In the genomic region with DNA sequence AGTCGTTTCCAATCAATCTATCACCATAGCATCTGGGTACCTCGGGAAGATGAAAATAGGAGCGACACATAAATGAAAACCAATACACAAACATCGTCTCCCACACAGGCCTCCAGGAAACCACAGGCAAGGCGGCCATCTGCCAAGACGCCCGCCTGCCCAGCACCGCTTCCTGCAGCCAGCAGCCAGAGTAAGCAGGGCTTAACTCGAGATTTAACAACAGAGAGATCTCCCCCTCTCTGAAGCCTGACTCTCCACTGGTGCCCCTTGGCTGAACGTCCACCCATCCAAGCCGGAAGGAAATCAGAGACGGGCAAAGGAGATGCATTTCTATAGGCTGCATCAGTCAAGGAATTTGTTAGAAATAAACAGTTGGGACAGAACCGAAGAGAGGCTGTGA, we compare ENCODE assay signal across 8 mouse cellular contexts. TPM values are rescaled to one million over a fixed set of nuclear protein-coding genes. Genes with fewer than 3 reads are reported as not detected.
A peak's percentile ranks its signal among the peaks of the same experiment; 100 is the strongest.
DNase-seq lines count a peak whose midpoint lies in the region; ATAC-seq and TF ChIP-seq lines count a peak whose summit lies in the region.

No protein-coding gene starts in this region.

- H3K9ac ChIP-seq in hindbrain, embryonic 11.5 days (ENCODE audit: low read depth, low read length), result no peak overlapping the region
- no peak overlapping the region for H3K9ac ChIP-seq in heart, embryonic 15.5 days

- 64% methylated on average over 13 of the region's 13 CpGs for WGBS in hindbrain, embryonic 10.5 days
- WGBS in hindbrain, embryonic 11.5 days, result 64% methylated on average over 13 of the region's 13 CpGs
- WGBS in heart, embryonic 15.5 days, result 42% methylated on average over 13 of the region's 13 CpGs

- no peak for ATAC-seq in hindbrain, embryonic 11.5 days (ENCODE audit: low FRiP score)
- no peak for ATAC-seq in heart, embryonic 15.5 days (replicated peaks; ENCODE audit: insufficient number of reproducible peaks, insufficient read depth, low FRiP score, low read depth)

- no peak overlapping the region for H3K4me2 ChIP-seq in hindbrain, embryonic 11.5 days (replicated peaks; ENCODE audit: low read depth, low read length)
- H3K4me2 ChIP-seq in heart, embryonic 15.5 days, result peak overlapping the region; percentile 25; the same call in 1 of the 2 replicates

- no peak for TF ChIP-seq CTCF in bone marrow macrophage, adult 2 months (IDR thresholded peaks at IDR 0.05; ENCODE audit: low read depth, low read length)

- peaks cover 7% of the 10 kb centered on the region; the same call in 1 of the 2 replicates for H3K36me3 ChIP-seq in hindbrain, embryonic 10.5 days
- H3K36me3 ChIP-seq in hindbrain, embryonic 11.5 days (ENCODE audit: control insufficient read depth, insufficient read depth, low read length), result no peaks in the 10 kb centered on the region
- H3K36me3 ChIP-seq in heart, embryonic 15.5 days, result no peaks in the 10 kb centered on the region; the same call in 1 of the 2 replicates

- DNase-seq in hindbrain, embryonic 10.5 days (ENCODE audit: low spot score), result no peak
- DNase-seq in hindbrain, embryonic 11.5 days (ENCODE audit: low spot score), result no peak
- DNase-seq in lung, postnatal 14 days, result peak; percentile 35
- DNase-seq in testis, postnatal 10 days (ENCODE audit: low spot score), result no peak
- DNase-seq in ovary, adult 18-20 months (ENCODE audit: low spot score), result no peak
- DNase-seq in retina, postnatal 1 day, result no peak

- peaks cover 36% of the 10 kb centered on the region for H3K4me1 ChIP-seq in hindbrain, embryonic 10.5 days (replicated peaks)
- peaks cover 2% of the 10 kb centered on the region; the same call in 1 of the 2 replicates for H3K4me1 ChIP-seq in hindbrain, embryonic 11.5 days (replicated peaks; ENCODE audit: control insufficient read depth, insufficient read depth, low read length)
- H3K4me1 ChIP-seq in bone marrow macrophage, adult 2 months (ENCODE audit: control insufficient read depth, insufficient read depth, low read length), result peaks cover 60% of the 10 kb centered on the region
- peaks cover 25% of the 10 kb centered on the region for H3K4me1 ChIP-seq in heart, embryonic 15.5 days (replicated peaks)

- peak overlapping the region; percentile 67 for H3K27ac ChIP-seq in hindbrain, embryonic 10.5 days
- no peak overlapping the region for H3K27ac ChIP-seq in hindbrain, embryonic 11.5 days (ENCODE audit: low read depth, low read length)
- H3K27ac ChIP-seq in bone marrow macrophage, adult 2 months (ENCODE audit: insufficient read depth, low read depth, low read length), result peak overlapping the region; percentile 66
- peak overlapping the region; percentile 41 for H3K27ac ChIP-seq in heart, embryonic 15.5 days

- no peak for TF ChIP-seq POLR2A in bone marrow macrophage, adult 2 months (IDR thresholded peaks at IDR 0.05; ENCODE audit: borderline replicate concordance, low read depth, low read length)

- H3K27me3 ChIP-seq in hindbrain, embryonic 10.5 days (ENCODE audit: insufficient read depth, poor library complexity, severe bottlenecking), result peaks cover 17% of the 10 kb centered on the region
- no peaks in the 10 kb centered on the region for H3K27me3 ChIP-seq in hindbrain, embryonic 11.5 days (ENCODE audit: control insufficient read depth, insufficient read depth, low read length)
- H3K27me3 ChIP-seq in heart, embryonic 15.5 days, result no peaks in the 10 kb centered on the region

- H3K4me3 ChIP-seq in hindbrain, embryonic 10.5 days, result no peak overlapping the region
- H3K4me3 ChIP-seq in hindbrain, embryonic 11.5 days (ENCODE audit: low read depth, low read length), result no peak overlapping the region
- no peak overlapping the region for H3K4me3 ChIP-seq in bone marrow macrophage, adult 2 months (ENCODE audit: insufficient read depth, low read length)
- no peak overlapping the region for H3K4me3 ChIP-seq in heart, embryonic 15.5 days

- peaks cover 17% of the 10 kb centered on the region for H3K9me3 ChIP-seq in hindbrain, embryonic 10.5 days
- no peaks in the 10 kb centered on the region for H3K9me3 ChIP-seq in hindbrain, embryonic 11.5 days (ENCODE audit: control insufficient read depth, low read length)
- H3K9me3 ChIP-seq in heart, embryonic 15.5 days (replicated peaks), result no peaks in the 10 kb centered on the region

RNA-seq across cellular contexts. Expression of a gene that starts 21.1 kb away (rescaled TPM):
- polyA plus RNA-seq in hindbrain, embryonic 10.5 days (2016; fragmentation: Nextera tagmentation; extraction: Ambion mirVana), result 3.7 and 4.1 TPM in 2 replicates
- 3.8 and 5.3 TPM in 2 replicates for polyA plus RNA-seq in hindbrain, embryonic 11.5 days (2014; fragmentation: Nextera tagmentation; extraction: Ambion mirVana)
- 87.4 and 93.7 TPM in 2 replicates for polyA plus RNA-seq in bone marrow macrophage, adult 2 months (2012; ENCODE audit: insufficient read depth, insufficient read length, missing spikeins)
- 5.1 and 6.6 TPM in 2 replicates for polyA plus RNA-seq in heart, embryonic 15.5 days (2015; fragmentation: Nextera tagmentation; extraction: Ambion mirVana)

Comparison
In these comparisons a context has a peak if more than half of its experiments do, and no peak if none do; other contexts are left out.
1. RNA of a gene that starts 21.1 kb away (polyA plus RNA-seq): 87.4 to 93.7 TPM in bone marrow macrophage, adult 2 months; 3.8 to 5.3 TPM in hindbrain, embryonic 11.5 days, 5.1 to 6.6 TPM in heart, embryonic 15.5 days and 3.7 to 4.1 TPM in hindbrain, embryonic 10.5 days; every median in the first group is over 10 times any median in the second.